ENCODE assay signal across 16 mouse cellular contexts in the genomic region with DNA sequence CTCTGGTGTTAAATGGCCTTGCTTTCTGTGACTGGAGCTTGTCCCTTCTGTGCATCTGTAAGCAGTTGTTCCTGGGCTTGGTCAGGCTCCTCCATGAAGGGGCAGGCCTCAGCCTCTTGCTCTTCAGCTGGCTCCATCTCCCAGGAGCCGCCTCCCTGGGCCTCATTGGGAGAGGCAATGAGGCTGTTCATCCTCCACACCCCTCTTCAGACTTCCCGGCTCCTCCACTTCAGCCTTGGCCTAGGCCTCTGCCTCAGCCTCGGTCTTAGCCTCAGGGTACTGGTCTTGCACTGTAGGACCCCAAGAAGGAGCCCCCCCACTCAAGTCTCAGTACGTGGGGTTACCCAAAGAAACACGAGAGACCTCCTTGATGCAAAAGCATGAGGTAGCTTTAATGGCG. TPM values are rescaled to one million over a fixed set of nuclear protein-coding genes. Genes with fewer than 3 reads are reported as not detected.
A peak's percentile ranks its signal among the peaks of the same experiment; 100 is the strongest.
DNase-seq lines count a peak whose midpoint lies in the region; ATAC-seq and TF ChIP-seq lines count a peak whose summit lies in the region.
"Had no signal": no experiment of that assay in that cellular context is flagged by ENCODE, and none has a peak within 500 bp of the region (broad histone marks: within the 10 kb centered on the region; RNA-seq: fewer than 3 reads in every experiment).

No protein-coding gene starts in this region.

- no peak overlapping the region for H3K27ac ChIP-seq in embryonic facial prominence, embryonic 11.5 days (replicated peaks; ENCODE audit: low read depth, low read length)
- no peak overlapping the region for H3K27ac ChIP-seq in embryonic facial prominence, embryonic 10.5 days (replicated peaks)
- no peak overlapping the region for H3K27ac ChIP-seq in hindbrain, postnatal 0 days
- H3K27ac ChIP-seq in hindbrain, embryonic 10.5 days, result no peak overlapping the region
- H3K27ac ChIP-seq in embryonic facial prominence, embryonic 13.5 days, result no peak overlapping the region
- H3K27ac ChIP-seq in midbrain, embryonic 15.5 days, result no peak overlapping the region
- H3K27ac ChIP-seq: forebrain, embryonic 15.5 days had no signal

- WGBS in embryonic facial prominence, embryonic 11.5 days, result 84% methylated on average over 6 of the region's 6 CpGs
- 87% methylated on average over 6 of the region's 6 CpGs for WGBS in embryonic facial prominence, embryonic 10.5 days
- WGBS in hindbrain, postnatal 0 days, result 85% methylated on average over 6 of the region's 6 CpGs
- WGBS in hindbrain, embryonic 10.5 days, result 87% methylated on average over 6 of the region's 6 CpGs
- 81% methylated on average over 6 of the region's 6 CpGs for WGBS in embryonic facial prominence, embryonic 13.5 days
- WGBS in midbrain, embryonic 15.5 days, result 86% methylated on average over 6 of the region's 6 CpGs

- no peak for DNase-seq in embryonic facial prominence, embryonic 11.5 days (ENCODE audit: low spot score)
- DNase-seq in embryonic facial prominence, embryonic 10.5 days (ENCODE audit: low spot score), result no peak
- no peak for DNase-seq in hindbrain, postnatal 0 days (ENCODE audit: low spot score)
- DNase-seq in hindbrain, embryonic 10.5 days (ENCODE audit: low spot score), result no peak
- no peak for DNase-seq in gastrocnemius, postnatal 4 days (ENCODE audit: low spot score in 2 of 2)
- DNase-seq in gastrocnemius, postnatal 10 days, result no peak
- DNase-seq: cerebellum, adult 18-20 months; gastrocnemius, postnatal 14 days; kidney, postnatal 25 days; lung, embryonic 14.5 days had no signal

- H3K9ac ChIP-seq in embryonic facial prominence, embryonic 11.5 days (replicated peaks; ENCODE audit: low read length), result no peak overlapping the region
- no peak overlapping the region for H3K9ac ChIP-seq in hindbrain, postnatal 0 days (replicated peaks; ENCODE audit: low read length)
- no peak overlapping the region for H3K9ac ChIP-seq in embryonic facial prominence, embryonic 13.5 days
- H3K9ac ChIP-seq in midbrain, embryonic 15.5 days, result no peak overlapping the region
- H3K9ac ChIP-seq: forebrain, embryonic 15.5 days; lung, embryonic 14.5 days had no signal

- H3K9me3 ChIP-seq in embryonic facial prominence, embryonic 11.5 days (replicated peaks; ENCODE audit: control insufficient read depth, low read length), result peaks cover 7% of the 10 kb centered on the region
- peaks cover 20% of the 10 kb centered on the region; the same call in 1 of the 2 replicates for H3K9me3 ChIP-seq in embryonic facial prominence, embryonic 10.5 days
- H3K9me3 ChIP-seq in hindbrain, postnatal 0 days (ENCODE audit: low read length), result no peaks in the 10 kb centered on the region
- peaks cover 13% of the 10 kb centered on the region for H3K9me3 ChIP-seq in hindbrain, embryonic 10.5 days
- no peaks in the 10 kb centered on the region for H3K9me3 ChIP-seq in embryonic facial prominence, embryonic 13.5 days
- no peaks in the 10 kb centered on the region for H3K9me3 ChIP-seq in midbrain, embryonic 15.5 days
- H3K9me3 ChIP-seq: forebrain, embryonic 15.5 days had no signal

- no peak overlapping the region for H3K4me3 ChIP-seq in embryonic facial prominence, embryonic 11.5 days (ENCODE audit: low read depth, low read length)
- H3K4me3 ChIP-seq in embryonic facial prominence, embryonic 10.5 days, result no peak overlapping the region
- no peak overlapping the region for H3K4me3 ChIP-seq in hindbrain, postnatal 0 days (ENCODE audit: low read length)
- no peak overlapping the region for H3K4me3 ChIP-seq in hindbrain, embryonic 10.5 days
- no peak overlapping the region for H3K4me3 ChIP-seq in embryonic facial prominence, embryonic 13.5 days
- H3K4me3 ChIP-seq in midbrain, embryonic 15.5 days, result no peak overlapping the region
- H3K4me3 ChIP-seq: forebrain, embryonic 15.5 days had no signal

- no peak overlapping the region for H3K4me2 ChIP-seq in embryonic facial prominence, embryonic 11.5 days (ENCODE audit: low read depth, low read length)
- no peak overlapping the region for H3K4me2 ChIP-seq in hindbrain, postnatal 0 days (ENCODE audit: low read depth, low read length)
- no peak overlapping the region for H3K4me2 ChIP-seq in embryonic facial prominence, embryonic 13.5 days
- no peak overlapping the region for H3K4me2 ChIP-seq in midbrain, embryonic 15.5 days
- H3K4me2 ChIP-seq: forebrain, embryonic 15.5 days; lung, embryonic 14.5 days had no signal

- H3K36me3 ChIP-seq in embryonic facial prominence, embryonic 11.5 days (replicated peaks; ENCODE audit: control insufficient read depth, insufficient read depth, low read depth, low read length), result no peaks in the 10 kb centered on the region
- no peaks in the 10 kb centered on the region for H3K36me3 ChIP-seq in embryonic facial prominence, embryonic 10.5 days (replicated peaks)
- H3K36me3 ChIP-seq in hindbrain, postnatal 0 days (ENCODE audit: insufficient read depth, low read length), result no peaks in the 10 kb centered on the region
- no peaks in the 10 kb centered on the region for H3K36me3 ChIP-seq in hindbrain, embryonic 10.5 days
- no peaks in the 10 kb centered on the region for H3K36me3 ChIP-seq in embryonic facial prominence, embryonic 13.5 days
- H3K36me3 ChIP-seq in midbrain, embryonic 15.5 days (replicated peaks), result no peaks in the 10 kb centered on the region
- H3K36me3 ChIP-seq: forebrain, embryonic 15.5 days had no signal

- no peak for TF ChIP-seq CTCF in hindbrain, postnatal 0 days (IDR thresholded peaks at IDR 0.05; ENCODE audit: low read depth)

- H3K27me3 ChIP-seq in embryonic facial prominence, embryonic 11.5 days (ENCODE audit: control insufficient read depth, insufficient read depth, low read length), result no peaks in the 10 kb centered on the region
- no peaks in the 10 kb centered on the region for H3K27me3 ChIP-seq in embryonic facial prominence, embryonic 10.5 days (replicated peaks; ENCODE audit: low read depth, poor library complexity, severe bottlenecking)
- H3K27me3 ChIP-seq in hindbrain, postnatal 0 days (ENCODE audit: insufficient read depth, low read length), result no peaks in the 10 kb centered on the region
- H3K27me3 ChIP-seq in hindbrain, embryonic 10.5 days (ENCODE audit: insufficient read depth, poor library complexity, severe bottlenecking), result no peaks in the 10 kb centered on the region
- no peaks in the 10 kb centered on the region for H3K27me3 ChIP-seq in embryonic facial prominence, embryonic 13.5 days
- H3K27me3 ChIP-seq in midbrain, embryonic 15.5 days (replicated peaks), result no peaks in the 10 kb centered on the region
- H3K27me3 ChIP-seq: forebrain, embryonic 15.5 days; Patski had no signal

- no peaks in the 10 kb centered on the region for H3K4me1 ChIP-seq in embryonic facial prominence, embryonic 11.5 days (ENCODE audit: control insufficient read depth, insufficient read depth, low read length)
- no peaks in the 10 kb centered on the region for H3K4me1 ChIP-seq in embryonic facial prominence, embryonic 10.5 days
- no peaks in the 10 kb centered on the region for H3K4me1 ChIP-seq in hindbrain, postnatal 0 days (ENCODE audit: insufficient read depth, low read length)
- H3K4me1 ChIP-seq in hindbrain, embryonic 10.5 days (replicated peaks), result no peaks in the 10 kb centered on the region
- no peaks in the 10 kb centered on the region for H3K4me1 ChIP-seq in embryonic facial prominence, embryonic 13.5 days
- H3K4me1 ChIP-seq in midbrain, embryonic 15.5 days, result no peaks in the 10 kb centered on the region
- H3K4me1 ChIP-seq: forebrain, embryonic 15.5 days had no signal

- ATAC-seq in embryonic facial prominence, embryonic 11.5 days (replicated peaks; ENCODE audit: insufficient number of reproducible peaks, low FRiP score, low TSS enrichment, low read depth), result 0 out of 2 replicates have a peak, but pooled peaks have one; percentile 56
- ATAC-seq in hindbrain, postnatal 0 days, result 0 out of 2 replicates have a peak, but pooled peaks have one; percentile 35
- peak; percentile 16; the same call in 1 of the 2 replicates for ATAC-seq in embryonic facial prominence, embryonic 13.5 days (ENCODE audit: insufficient number of reproducible peaks, insufficient read depth, low FRiP score, low TSS enrichment, low read depth)
- 0 out of 2 replicates have a peak, but pooled peaks have one; percentile 42 for ATAC-seq in midbrain, embryonic 15.5 days (replicated peaks)
- ATAC-seq: forebrain, embryonic 15.5 days; hindbrain, embryonic 16.5 days; Patski had no signal

RNA-seq across cellular contexts. Expression of a gene that starts 20.3 kb away (rescaled TPM):
- polyA plus RNA-seq in embryonic facial prominence, embryonic 11.5 days (2014; fragmentation: Nextera tagmentation; extraction: Ambion mirVana), result not detected in 2 replicates
- not detected in 2 replicates for polyA plus RNA-seq in embryonic facial prominence, embryonic 10.5 days (2016; fragmentation: Nextera tagmentation; extraction: Ambion mirVana)
- total RNA-seq in hindbrain, postnatal 0 days (2014; rRNA removed), result not detected in 2 replicates
- not detected in 2 replicates for polyA plus RNA-seq in hindbrain, postnatal 0 days (2015; fragmentation: Nextera tagmentation; extraction: Ambion mirVana)
- not detected in 2 replicates for polyA plus RNA-seq in hindbrain, embryonic 10.5 days (2016; fragmentation: Nextera tagmentation; extraction: Ambion mirVana)
- polyA plus RNA-seq in embryonic facial prominence, embryonic 13.5 days (2015; fragmentation: Nextera tagmentation; extraction: Ambion mirVana), result 0.46 and 0.59 TPM in 2 replicates
- not detected in 2 replicates for polyA plus RNA-seq in midbrain, embryonic 15.5 days (2015; fragmentation: Nextera tagmentation; extraction: Ambion mirVana)
- total RNA-seq in gastrocnemius, postnatal 4 days (2021), result not detected
- total RNA-seq in gastrocnemius, postnatal 10 days (2021), result not detected
- total RNA-seq: gastrocnemius, postnatal 14 days had no signal
- polyA plus RNA-seq: forebrain, embryonic 15.5 days; hindbrain, embryonic 16.5 days; lung, embryonic 14.5 days; Patski; thymus, postnatal 0 days had no signal
